Mouse (Mus musculus) bone marrow, adult 2 months (tissue): ENCODE measurements around the gene Cbll1. TPM values are rescaled to one million over a fixed set of nuclear protein-coding genes. Genes with fewer than 3 reads are reported as not detected.
A peak's percentile ranks its signal among the peaks of the same experiment; 100 is the strongest.
"Not testable (repeated sequence)": the region's sequence is repeated elsewhere in the genome, so short reads cannot be mapped to it uniquely, and the experiment has no call there.

Experiments
- H3K27ac ChIP-seq: fragments of 200-500 bp; 2 replicates; pipeline ENCODE4 v1.5.1; 2012; ENCODE audit warnings: low read depth, mild to moderate bottlenecking, control low read depth, inconsistent platforms, low read length; ENCODE audit not compliant: control insufficient read depth, poor library complexity, insufficient read depth
- H3K4me1 ChIP-seq: fragments of 200-500 bp; 2 replicates; pipeline ENCODE4 v1.6.1; 2011; ENCODE audit warnings: low read length; ENCODE audit not compliant: control insufficient read depth, insufficient read depth
- H3K4me3 ChIP-seq: fragments of 200-500 bp; replicated peaks from 2 replicates; pipeline ENCODE3; 2011; ENCODE audit warnings: mild to moderate bottlenecking, low read depth, low read length, control low read depth; ENCODE audit not compliant: control insufficient read depth
- CTCF ChIP-seq: fragments of 200-500 bp; IDR thresholded peaks from 2 replicates; pipeline ENCODE4 v1.5.1; 2011; ENCODE audit warnings: low read length, control low read depth; ENCODE audit not compliant: control insufficient read depth, insufficient read depth
- POLR2A ChIP-seq: fragments of 200-500 bp; IDR thresholded peaks from 2 replicates; pipeline ENCODE4 v1.6.1; 2011; ENCODE audit warnings: low read depth, mild to moderate bottlenecking, control low read depth, low read length, borderline replicate concordance; ENCODE audit not compliant: control insufficient read depth
- WGBS: fragments of 180-500 bp; shearing (Covaris S2); methylation state at CpG from one replicate; pipeline ENCODE4 v1.1.7; 2018; 5-methylcytosine and 5-hydroxymethylcytosine counted together
- polyA plus RNA-seq: library from polyadenylated mRNA; stranded (reverse); fragments of >200 nt; gene quantifications from 2 replicates; pipeline ENCODE4 v1.2.4, GENCODE M21; 2011; ENCODE audit warnings: low replicate concordance; ENCODE audit not compliant: missing spikeins, insufficient read depth, insufficient read length

The Cbll1 gene
- polyA plus RNA-seq, 1 experiment = 6.1 TPM

DNA sequence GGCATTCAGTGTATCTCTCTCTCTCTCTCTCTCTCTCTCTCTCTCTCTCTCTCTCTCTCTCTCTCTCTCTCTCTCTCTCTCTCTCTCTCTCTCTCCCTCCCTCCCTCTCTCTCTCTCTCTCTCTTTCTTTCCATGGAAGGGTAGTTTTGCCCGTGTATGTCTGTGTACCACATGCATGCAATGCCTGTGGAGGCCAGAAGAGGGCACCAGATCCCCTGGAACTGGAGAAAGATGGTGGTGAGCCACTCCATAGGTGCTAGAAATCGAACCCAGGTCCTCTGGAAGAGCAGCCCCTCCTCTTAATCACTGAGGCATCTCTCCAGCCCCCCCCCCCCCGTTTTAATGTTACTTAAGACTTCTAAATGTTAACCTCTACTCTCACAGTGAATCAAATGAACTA is 39.1 kb downstream of the Cbll1 start:
- peak; percentile 62; the same call in 1 of the 2 replicates for TF ChIP-seq CTCF
- not testable (repeated sequence) for H3K4me1 ChIP-seq, H3K27ac ChIP-seq, H3K4me3 ChIP-seq
- 27% methylated on average over 3 of the region's 3 CpGs for WGBS

DNA sequence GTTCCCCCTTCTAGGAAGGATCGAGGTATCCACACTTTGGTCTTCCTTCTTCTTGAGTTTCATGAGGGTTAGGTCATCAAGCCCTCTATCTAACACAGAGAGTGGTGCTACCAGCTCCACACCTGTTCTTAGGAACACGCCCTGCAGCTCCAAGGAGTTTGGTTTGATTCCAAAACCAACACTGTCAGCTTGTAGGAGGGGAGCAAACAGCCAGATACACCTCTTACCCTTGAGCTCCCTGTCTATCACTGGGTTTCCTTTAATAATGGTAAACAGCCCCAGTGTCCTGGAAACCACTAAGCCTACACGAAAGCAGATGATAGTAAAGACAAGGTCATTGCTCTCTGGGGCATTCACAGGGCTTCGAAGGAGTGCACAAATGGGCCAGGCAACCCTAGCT is 40.9 kb downstream of the Cbll1 start:
- TF ChIP-seq CTCF = no peak
- TF ChIP-seq POLR2A = no peak
- Histone ChIP-seq H3K4me3 (no peak overlapping the region), H3K4me1 (no peaks in the 10 kb centered on the region), H3K27ac (no peak overlapping the region)
- WGBS = 71% methylated on average over 4 of the region's 4 CpGs

DNA sequence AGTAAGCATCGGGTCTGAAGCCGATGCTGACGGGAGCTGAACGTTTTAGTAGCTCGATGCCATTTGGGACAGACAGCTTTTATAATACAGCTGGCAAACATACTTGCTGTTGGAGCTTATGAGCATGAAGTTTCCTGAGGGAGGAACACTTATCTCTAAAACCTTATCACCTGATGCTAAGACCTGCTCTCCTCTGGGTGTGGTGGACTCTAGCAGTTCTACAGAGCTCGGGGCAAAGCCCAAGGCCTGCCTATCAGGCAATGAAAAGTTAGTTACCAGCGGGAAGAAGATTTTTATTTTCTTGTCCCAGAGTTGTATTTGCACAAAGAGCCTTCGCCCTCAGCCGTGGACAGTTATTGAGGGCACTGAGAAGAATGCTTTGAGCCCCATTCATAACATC is 43.1 kb downstream of the Cbll1 start:
- no peaks in the 10 kb centered on the region for H3K4me1 ChIP-seq
- WGBS = 75% methylated on average over 9 of the region's 9 CpGs
- H3K27ac ChIP-seq = no peak overlapping the region
- no peak overlapping the region for H3K4me3 ChIP-seq
- TF ChIP-seq POLR2A (no peak), CTCF (no peak)

DNA sequence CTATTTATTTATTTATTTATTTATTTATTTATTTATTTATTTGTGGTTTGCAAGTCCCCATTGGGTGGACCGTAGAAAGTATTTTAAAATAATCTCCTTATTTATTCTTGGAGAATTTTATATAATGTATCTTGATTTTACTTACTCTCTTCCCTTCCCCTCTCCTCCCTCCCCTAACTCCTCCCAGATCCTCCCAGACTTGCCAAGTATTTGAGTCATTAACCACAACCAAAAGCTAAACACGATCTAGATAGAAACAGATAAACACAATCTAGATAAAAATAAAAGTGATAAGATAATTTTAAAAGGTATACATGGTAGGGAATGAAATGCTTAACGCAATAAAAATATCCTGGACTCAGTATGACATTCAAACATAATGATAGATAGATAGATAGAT is 50.1 kb downstream of the Cbll1 start:
- H3K27ac ChIP-seq = no peak overlapping the region
- H3K4me1 ChIP-seq = no peaks in the 10 kb centered on the region
- 72% methylated on average over 3 of the region's 3 CpGs for WGBS
- no peak for TF ChIP-seq CTCF
- no peak overlapping the region for H3K4me3 ChIP-seq

DNA sequence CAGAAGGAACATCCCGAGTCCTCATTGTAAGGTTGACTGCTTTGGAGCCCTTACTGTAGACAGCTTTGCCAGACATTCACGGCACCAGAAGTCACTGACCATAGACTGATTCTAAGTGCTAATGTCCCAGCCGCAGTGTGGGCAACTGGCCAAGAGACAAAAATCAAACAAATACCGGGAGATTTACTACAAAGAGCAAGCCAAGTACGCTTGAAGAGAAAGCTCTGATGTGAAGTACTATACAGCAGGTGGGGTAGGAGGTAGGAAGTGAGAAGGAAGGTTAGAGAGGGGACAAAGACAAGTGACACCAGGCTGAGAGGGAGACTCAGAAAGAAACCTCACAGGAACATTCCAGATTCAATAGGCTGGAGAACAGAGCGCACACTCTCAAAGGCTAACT is 54.6 kb downstream of the Cbll1 start:
- Histone ChIP-seq H3K4me1 (no peaks in the 10 kb centered on the region), H3K4me3 (no peak overlapping the region), H3K27ac (no peak overlapping the region)
- TF ChIP-seq POLR2A = no peak
- no peak for TF ChIP-seq CTCF
- 65% methylated on average over 6 of the region's 6 CpGs for WGBS

DNA sequence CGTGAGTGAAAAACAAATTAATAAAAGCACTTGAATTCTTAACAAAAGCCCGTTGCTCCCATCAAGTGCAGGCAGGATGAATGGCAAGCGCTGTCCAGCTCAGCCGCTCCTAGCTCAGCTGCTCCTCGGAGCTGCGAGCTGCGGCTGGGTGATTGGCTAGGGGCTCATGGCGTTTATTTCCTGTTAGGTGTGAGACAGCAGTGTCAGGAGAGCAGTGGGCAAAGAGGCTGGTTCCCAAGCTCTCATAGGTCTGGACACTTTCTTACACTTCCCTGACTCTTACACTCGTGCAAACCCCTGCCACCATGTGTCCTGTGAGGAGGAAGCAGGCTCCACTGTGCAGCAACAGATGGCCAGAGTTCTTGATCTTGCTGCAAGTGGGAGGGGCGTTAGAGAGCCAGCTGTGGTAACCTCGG is 55.3 kb downstream of the Cbll1 start:
- TF ChIP-seq CTCF (no peak), POLR2A (no peak)
- H3K4me3 ChIP-seq = no peak overlapping the region
- H3K27ac ChIP-seq = no peak overlapping the region
- under 1% methylated on average over 11 of the region's 11 CpGs for WGBS
- no peaks in the 10 kb centered on the region for H3K4me1 ChIP-seq

DNA sequence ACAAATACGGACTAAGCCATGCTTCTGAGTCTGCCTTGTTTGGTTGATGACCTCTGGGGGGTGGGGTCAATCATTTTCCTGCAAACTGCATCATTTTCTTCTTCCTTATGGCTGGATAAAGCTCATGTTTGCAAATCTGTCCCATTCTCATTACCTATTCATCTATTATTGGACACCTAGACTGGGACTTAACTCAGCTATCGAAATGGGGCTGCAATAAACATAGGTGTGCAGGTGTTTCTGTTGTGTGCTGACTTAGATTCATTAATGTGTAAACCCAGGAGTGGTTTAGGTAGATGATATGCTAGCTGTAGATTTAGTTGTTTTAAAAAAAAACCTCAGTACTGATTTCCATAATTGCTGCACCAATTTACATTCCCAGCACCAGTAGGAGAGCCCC is 59.8 kb downstream of the Cbll1 start:
- 77% methylated on average over 2 of the region's 2 CpGs for WGBS
- Histone ChIP-seq H3K27ac (no peak overlapping the region), H3K4me1 (no peaks in the 10 kb centered on the region), H3K4me3 (no peak overlapping the region)
- TF ChIP-seq POLR2A = no peak
- TF ChIP-seq CTCF = no peak

DNA sequence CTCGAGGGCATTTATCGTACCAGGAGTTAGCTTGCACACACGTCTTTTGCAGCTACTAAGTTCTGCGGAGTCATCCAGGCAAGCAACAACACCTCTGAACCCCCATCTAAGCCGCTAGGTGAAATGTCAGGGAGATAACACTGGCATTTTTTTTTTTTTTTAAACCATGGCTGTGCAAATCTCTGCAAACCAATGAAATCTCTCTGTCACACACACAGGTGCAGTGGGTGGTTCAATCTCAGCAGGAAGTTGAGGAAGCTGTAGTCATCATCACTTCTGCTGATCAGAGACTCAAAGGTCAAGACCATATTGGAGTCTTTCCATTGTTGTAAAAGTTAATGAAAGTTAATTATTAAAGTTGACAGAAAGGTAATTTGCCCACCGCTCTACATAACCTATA is 61.6 kb downstream of the Cbll1 start:
- 63% methylated on average over 6 of the region's 6 CpGs for WGBS
- TF ChIP-seq CTCF (no peak), POLR2A (no peak)
- Histone ChIP-seq H3K4me1 (no peaks in the 10 kb centered on the region), H3K27ac (no peak overlapping the region), H3K4me3 (no peak overlapping the region)

Other genes with a start within 250 kb of the Cbll1 start
- 3.6 and 4.8 TPM in 2 replicates for gene Lamb1, start 234.4 kb downstream of the Cbll1 start, polyA plus RNA-seq
- 28.1 and 46.6 TPM in 2 replicates for gene Dld, start 148.2 kb downstream of the Cbll1 start, polyA plus RNA-seq
- gene Slc26a3, start 108.7 kb downstream of the Cbll1 start, polyA plus RNA-seq = 2.9 and 6.1 TPM in 2 replicates
- 0.50 TPM in 1 of 2 replicates, not detected in the other for gene Slc26a4, start 60.4 kb upstream of the Cbll1 start, polyA plus RNA-seq
- gene Bcap29, start 135.0 kb upstream of the Cbll1 start, polyA plus RNA-seq = 10.4 and 12.6 TPM in 2 replicates
- 6.0 and 14.3 TPM in 2 replicates for gene Dus4l, start 155.2 kb upstream of the Cbll1 start, polyA plus RNA-seq
- gene Cog5, start 155.3 kb upstream of the Cbll1 start, polyA plus RNA-seq = 6.0 and 25.0 TPM in 2 replicates
- not detected in 2 replicates for gene Gpr22, start 214.3 kb upstream of the Cbll1 start, polyA plus RNA-seq